ENCODE assay signal across 8 mouse cellular contexts in the genomic region with DNA sequence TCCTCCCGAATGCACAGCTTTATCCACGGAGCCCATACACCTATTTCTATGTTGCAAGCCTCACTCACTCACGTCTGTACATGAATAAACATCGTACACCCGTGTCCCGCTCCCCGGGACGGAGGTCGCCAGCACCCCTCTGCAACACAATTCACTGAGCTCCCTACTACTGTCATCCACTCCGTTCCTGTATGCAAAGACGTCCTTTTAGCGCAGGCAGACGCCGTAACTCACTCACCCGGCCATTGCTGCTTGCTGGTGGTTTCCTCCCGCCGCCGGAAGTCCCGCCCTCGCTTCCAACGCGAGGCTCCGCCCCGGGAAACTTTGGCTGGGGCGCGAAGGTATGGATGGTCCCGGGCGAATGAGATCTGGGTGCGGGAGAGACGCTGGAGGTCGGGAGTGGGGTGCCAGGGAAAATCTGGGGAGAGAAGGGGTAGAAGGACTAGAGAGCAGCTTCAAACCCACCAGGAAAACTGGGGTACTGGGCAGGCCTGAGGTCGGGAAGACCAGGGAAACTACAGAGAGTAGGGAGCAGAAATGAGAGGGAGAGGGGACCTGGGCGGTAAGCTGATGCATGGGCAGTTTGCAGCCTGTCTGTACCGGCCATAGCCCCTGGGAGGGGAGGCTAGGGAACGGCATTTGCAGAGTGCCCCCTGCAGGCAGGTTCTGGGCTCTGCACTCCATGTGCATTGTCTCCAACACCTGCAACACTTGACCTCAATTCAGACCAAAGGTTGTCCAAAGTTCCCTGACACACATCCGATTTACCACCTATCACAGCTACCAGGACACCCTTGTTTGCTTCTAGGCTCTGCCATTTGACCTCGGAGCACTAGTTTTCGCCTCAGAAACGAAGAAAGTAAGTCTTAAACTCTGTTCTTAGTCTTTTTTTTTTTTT. TPM values are rescaled to one million over a fixed set of nuclear protein-coding genes. Genes with fewer than 3 reads are reported as not detected.
DNase-seq lines count a peak whose midpoint lies in the region; ATAC-seq lines count a peak whose summit lies in the region.

A gene (minus strand): TSS at position 284 of the 898 bp plus-strand sequence.

- ATAC-seq in intestine, embryonic 14.5 days (replicated peaks; ENCODE audit: low FRiP score, low TSS enrichment, low read depth) = peak; percentile 72
- ATAC-seq in megakaryocyte-erythroid progenitor cell, adult 5-6 weeks (replicated peaks; ENCODE audit: low FRiP score, low TSS enrichment, poor library complexity, severe bottlenecking) = peak; percentile 89

- DNase-seq in adrenal gland, adult 18-20 months (ENCODE audit: low spot score in 2 of 2) = peak; percentile 82 to 88
- DNase-seq in embryo, embryonic 11 days = peak; percentile 94
- DNase-seq in gastrocnemius, postnatal 25 days = peak; percentile 75
- peak; percentile 93 for DNase-seq in intestine, embryonic 14.5 days (ENCODE audit: low spot score)
- DNase-seq in left cerebral cortex, postnatal 14 days (ENCODE audit: low spot score in 2 of 2) = peak; percentile 58 to 76
- peak; percentile 74 for DNase-seq in right cerebral cortex, postnatal 14 days
- peak; percentile 83 for DNase-seq in urinary bladder, postnatal 25 days (ENCODE audit: low spot score)

- peak within 1 kb of the TSS; percentile 93 for H3K4me2 ChIP-seq in intestine, embryonic 14.5 days (ENCODE audit: low read length)

- peak within 1 kb of the TSS; percentile 87 for H3K27ac ChIP-seq in intestine, embryonic 14.5 days (ENCODE audit: low read depth)

- H3K27me3 ChIP-seq in intestine, embryonic 14.5 days (replicated peaks; ENCODE audit: control insufficient read depth, insufficient read depth, low read length) = no peaks in the 10 kb centered on the region

- peak within 1 kb of the TSS; percentile 68 for H3K9ac ChIP-seq in intestine, embryonic 14.5 days (ENCODE audit: low read length)

- H3K36me3 ChIP-seq in intestine, embryonic 14.5 days (ENCODE audit: control insufficient read depth, insufficient read depth, low read length) = peaks cover 30% of the 10 kb centered on the region

- H3K9me3 ChIP-seq in intestine, embryonic 14.5 days (ENCODE audit: control insufficient read depth, low read length) = no peaks in the 10 kb centered on the region

- H3K4me3 ChIP-seq in intestine, embryonic 14.5 days (ENCODE audit: low read depth, low read length) = peak within 1 kb of the TSS; percentile 61

- WGBS in intestine, embryonic 14.5 days = 1% methylated on average over 39 of the region's 39 CpGs

- H3K4me1 ChIP-seq in intestine, embryonic 14.5 days (replicated peaks; ENCODE audit: control insufficient read depth, insufficient read depth, low read length) = peaks cover 9% of the 10 kb centered on the region

- intact Hi-C loops in left cerebral cortex, postnatal 14 days (cut with DNase I) = loop anchor here (5.0 to 10.0 kb wide), 2 partner anchors 193 to 495 kb away; no protein-coding TSS in a partner anchor

RNA-seq across cellular contexts. Expression of the gene that starts here (rescaled TPM):
- total RNA-seq in adrenal gland, adult 18-20 months (2021) = 10 to 100 TPM; 13.3 to 14.8 TPM
- 1 to 10 TPM; 6.9 to 7.2 TPM for total RNA-seq in gastrocnemius, postnatal 25 days (2021)
- polyA plus RNA-seq in intestine, embryonic 14.5 days (2014; fragmentation: Nextera tagmentation; extraction: Ambion mirVana) = 19.5 and 20.9 TPM in 2 replicates
- total RNA-seq in left cerebral cortex, postnatal 14 days (2021) = 10 to 100 TPM in 1 of 2 experiments, 1 to 10 TPM in 1; 9.7 to 11.2 TPM
- total RNA-seq in megakaryocyte-erythroid progenitor cell, adult 5-6 weeks (2014; fragmentation: Nextera tagmentation) = 13.5 and 15.0 TPM in 2 replicates
- total RNA-seq in megakaryocyte-erythroid progenitor cell, adult 5-6 weeks (2017) = 6.0 and 10.0 TPM in 2 replicates

Comparison
In these comparisons a context has a peak if more than half of its experiments do, and no peak if none do; other contexts are left out.
1. Peak in every context shown above with its lines: DNase-seq, ATAC-seq, H3K4me3 ChIP-seq and H3K27ac ChIP-seq.